Mouse (Mus musculus) thymus, postnatal 4 days (tissue): ENCODE results near the gene Cldn10.

Source experiments
- DNase-seq: peaks from one replicate; pipeline ENCODE4 v3.0.0; 2021

Gene Cldn10

DNA sequence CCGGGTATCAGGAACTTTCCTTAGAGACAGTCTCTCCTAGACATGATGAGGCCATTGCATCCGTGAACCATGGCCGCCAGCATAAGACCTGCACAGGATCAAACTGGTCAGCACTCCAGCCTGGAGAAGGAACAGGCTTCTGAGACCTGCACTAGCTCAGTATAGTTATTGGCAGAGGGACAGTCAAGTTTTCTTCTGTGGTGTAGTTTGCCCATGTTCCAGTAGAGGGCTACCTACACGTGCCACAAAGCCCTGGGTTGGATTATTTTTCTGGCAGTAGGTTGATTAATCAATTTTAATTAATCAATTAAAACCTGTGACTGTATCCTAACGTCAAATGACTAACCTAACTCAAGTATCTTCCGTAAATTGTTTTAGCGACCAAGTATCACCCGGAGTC is 131.3 kb downstream of the Cldn10 start:
- no peak for DNase-seq

DNA sequence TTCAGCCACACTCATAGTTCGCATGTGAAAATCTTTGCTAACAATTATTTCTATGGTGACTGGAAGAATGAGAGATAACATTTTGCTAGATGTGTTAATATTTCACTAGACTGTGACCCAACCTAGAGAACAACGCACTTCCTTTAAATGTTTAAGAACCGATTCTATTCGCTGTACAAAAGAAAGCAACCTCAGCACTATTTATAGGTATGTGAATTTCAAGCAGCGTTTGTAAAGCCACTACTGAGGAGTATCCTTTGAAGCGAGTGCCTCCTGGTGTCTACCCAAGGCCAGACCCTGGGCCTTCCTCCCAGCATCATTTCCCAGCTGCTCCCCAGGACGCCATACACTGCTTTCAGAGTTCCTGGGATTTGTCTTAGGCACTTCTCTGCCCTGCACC is 132.9 kb downstream of the Cldn10 start:
- DNase-seq, result no peak

DNA sequence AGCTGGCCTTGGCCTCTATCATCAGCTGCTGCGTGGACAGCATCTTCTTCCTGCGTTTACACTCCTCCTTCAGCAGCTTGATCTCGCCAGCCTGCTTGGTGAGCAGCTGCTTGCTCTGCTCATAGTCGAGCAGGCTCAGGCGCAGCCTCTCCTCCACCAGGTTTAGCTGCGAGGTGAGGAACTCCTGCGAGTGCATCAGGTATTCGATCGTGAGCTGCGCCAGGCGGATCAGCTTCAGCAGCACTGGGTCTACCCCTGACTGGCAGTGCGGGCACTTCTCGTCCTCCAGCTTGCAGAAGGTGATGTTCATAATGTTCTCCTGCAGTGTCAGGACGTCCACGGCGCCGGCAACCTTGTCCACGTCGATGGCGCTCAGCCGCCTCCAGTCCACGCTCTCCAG is 134.5 kb downstream of the Cldn10 start:
- no peak for DNase-seq

DNA sequence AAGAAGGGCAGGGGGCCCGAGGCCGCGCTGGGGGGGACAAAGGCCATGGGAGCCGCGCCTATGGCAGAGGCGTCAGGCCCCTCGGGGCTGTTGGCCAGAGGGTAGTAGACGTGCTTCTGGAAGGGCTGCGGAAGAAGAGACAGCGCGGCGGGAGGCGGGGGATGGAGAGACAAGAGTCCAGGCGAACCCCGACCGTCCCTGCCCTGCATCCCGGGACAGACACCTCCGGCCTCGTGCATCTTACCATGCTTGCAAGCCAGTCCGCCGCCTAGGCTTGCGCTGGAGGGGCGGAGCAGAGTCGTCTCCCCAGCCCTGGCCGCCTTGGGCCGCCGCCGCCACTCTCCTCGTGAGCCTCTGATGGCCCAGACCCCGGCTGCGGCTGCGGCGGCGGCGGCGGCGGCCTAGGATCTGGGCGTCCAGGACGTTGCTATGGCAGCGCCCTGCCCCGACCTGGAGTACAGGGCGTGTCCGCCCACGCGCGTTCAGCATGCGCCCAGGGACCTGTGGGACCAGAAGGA is 135.0 kb downstream of the Cldn10 start:
- peak; percentile 61 for DNase-seq
